Mouse (Mus musculus) cerebellum, adult 2 months (tissue): ENCODE measurements around the gene Glis3. TPM values are rescaled to one million over a fixed set of nuclear protein-coding genes. Genes with fewer than 3 reads are reported as not detected.

ENCODE experiments used
- DNase-seq, 2 experiments: peaks; one replicate each; pipeline ENCODE4 v3.0.0; 2021
- H3K27ac ChIP-seq: fragments of 200-500 bp; 2 replicates; pipeline ENCODE4 v1.5.1; 2012; ENCODE audit warnings: low read length, control low read depth, inconsistent platforms; ENCODE audit not compliant: insufficient read depth
- H3K27me3 ChIP-seq: fragments of 200-500 bp; 2 replicates; pipeline ENCODE4 v1.6.1; 2012; ENCODE audit warnings: inconsistent platforms, mild to moderate bottlenecking, low read length, moderate library complexity; ENCODE audit not compliant: control insufficient read depth, insufficient read depth
- H3K4me1 ChIP-seq: fragments of 200-500 bp; 2 replicates; pipeline ENCODE4 v1.6.1; 2011; ENCODE audit warnings: low read length; ENCODE audit not compliant: control insufficient read depth, insufficient read depth
- H3K4me3 ChIP-seq: fragments of 200-500 bp; replicated peaks from 2 replicates; pipeline ENCODE3; 2011; ENCODE audit warnings: mild to moderate bottlenecking, low read depth, low read length, control low read depth; ENCODE audit not compliant: insufficient read depth
- CTCF ChIP-seq: fragments of 200-500 bp; IDR thresholded peaks from 2 replicates; pipeline ENCODE4 v1.5.1; 2011; ENCODE audit warnings: low read depth, mild to moderate bottlenecking, control low read depth, low read length, moderate library complexity, borderline replicate concordance; ENCODE audit not compliant: insufficient read depth
- POLR2A ChIP-seq: fragments of 200-500 bp; IDR thresholded peaks from 2 replicates; pipeline ENCODE4 v1.6.1; 2011; ENCODE audit warnings: low read length, control low read depth, borderline replicate concordance; ENCODE audit not compliant: insufficient read depth
- WGBS: fragments of 180-500 bp; shearing (Covaris S2); methylation state at CpG from one replicate; pipeline ENCODE4 v1.1.7; 2018; 5-methylcytosine and 5-hydroxymethylcytosine counted together
- polyA plus RNA-seq: library from polyadenylated mRNA; depleted of rRNA; stranded (reverse); fragments of >200 nt; gene quantifications from 2 replicates; pipeline ENCODE4 v1.2.3, GENCODE M21; 2012

Gene Glis3
- polyA plus RNA-seq, 1 experiment, result 0.59 TPM

DNA sequence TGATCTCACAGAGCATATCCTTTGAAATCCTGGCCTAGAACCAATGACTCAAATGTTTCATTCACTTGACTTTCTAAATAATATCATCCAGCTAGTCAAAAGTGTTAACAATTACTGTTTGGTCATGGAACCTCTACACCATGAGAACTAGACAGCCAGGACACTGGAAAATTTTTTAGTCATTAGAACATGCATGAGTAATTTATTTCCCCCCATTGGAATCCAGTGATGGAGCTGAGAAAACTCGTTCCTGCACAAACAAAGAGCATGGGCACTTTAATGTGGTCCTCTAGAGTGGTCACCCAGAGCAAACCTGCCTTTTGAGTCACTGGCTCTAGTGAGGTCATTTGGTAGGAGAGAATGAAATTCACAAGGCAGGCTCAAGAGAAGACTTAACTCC is 55.3 kb downstream of the Glis3 start:
- Histone ChIP-seq H3K4me1 (no peaks in the 10 kb centered on the region), H3K27me3 (no peaks in the 10 kb centered on the region), H3K27ac (no peak overlapping the region), H3K4me3 (no peak overlapping the region)
- TF ChIP-seq CTCF (no peak), POLR2A (no peak)
- DNase-seq, result no peak
- WGBS, result 74% methylated on average over 1 of the region's 1 CpGs

DNA sequence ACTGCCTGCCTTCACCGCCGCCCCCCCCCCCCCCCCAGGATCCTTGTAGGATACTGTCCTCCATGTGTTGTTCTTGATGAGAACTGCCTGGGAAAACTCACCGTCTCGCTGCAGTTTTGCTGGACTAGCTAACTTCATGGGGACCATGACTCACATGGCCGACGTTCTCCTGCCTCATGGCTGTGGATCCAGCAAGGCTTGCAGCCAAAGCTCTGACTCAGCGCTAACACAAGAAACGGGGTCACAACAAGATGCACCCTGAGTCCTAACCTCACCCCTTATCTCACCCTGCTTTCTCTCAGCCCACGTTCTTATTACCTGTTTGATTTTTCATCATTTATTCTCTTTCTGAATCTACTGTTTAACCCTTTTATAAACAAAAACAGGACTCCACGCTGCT is 56.2 kb downstream of the Glis3 start:
- 61% methylated on average over 10 of the region's 10 CpGs for WGBS
- Histone ChIP-seq H3K27me3 (no peaks in the 10 kb centered on the region), H3K4me1 (no peaks in the 10 kb centered on the region), H3K27ac (no peak overlapping the region), H3K4me3 (no peak overlapping the region)
- peak in 1 of 2 experiments; percentile 10 for DNase-seq
- TF ChIP-seq CTCF (no peak), POLR2A (no peak)

DNA sequence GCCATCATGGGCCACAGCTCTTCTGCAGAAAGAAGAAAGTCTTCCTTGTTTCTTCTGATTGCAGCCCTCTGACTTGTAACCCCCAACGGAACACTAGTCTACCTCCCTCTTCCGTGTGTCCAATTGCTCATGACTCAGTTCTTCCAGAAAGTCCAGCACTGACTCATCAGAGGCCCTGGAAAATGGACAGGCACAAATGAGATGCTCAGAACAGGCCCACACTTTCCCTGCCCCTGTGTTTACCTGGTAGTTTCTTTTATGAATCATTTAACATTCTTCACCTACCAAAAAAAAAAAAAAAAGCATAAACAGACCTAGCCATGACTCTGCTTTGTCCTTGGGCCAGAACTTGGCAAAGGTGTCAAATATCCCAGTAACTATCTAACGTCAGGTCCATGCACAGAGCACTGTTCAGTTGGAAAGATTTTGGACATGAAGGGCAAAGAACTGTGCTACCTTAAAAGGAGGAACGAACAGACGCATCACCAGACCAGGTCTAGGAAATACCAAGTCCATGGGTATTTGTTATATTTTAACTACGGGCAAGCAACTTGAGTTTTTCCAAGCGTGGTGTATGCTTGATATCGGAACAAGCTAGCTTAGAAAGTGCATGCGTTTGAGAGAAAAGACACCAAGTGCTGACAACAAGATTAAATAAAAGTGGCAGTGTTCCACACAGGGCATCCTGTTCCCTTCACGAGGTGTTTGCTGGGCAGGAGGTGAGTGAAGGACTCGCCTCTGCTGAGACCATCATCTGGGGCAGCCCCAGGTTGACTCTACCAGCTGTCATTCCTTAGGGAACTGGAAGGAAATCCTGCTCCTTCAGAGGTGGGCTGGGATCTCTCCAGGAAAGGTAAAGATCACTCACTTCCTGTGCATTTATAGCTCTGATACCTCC is 58.0 kb downstream of the Glis3 start:
- TF ChIP-seq CTCF, result no peak
- no peak for TF ChIP-seq POLR2A
- Histone ChIP-seq H3K4me3 (no peak overlapping the region), H3K27me3 (no peaks in the 10 kb centered on the region), H3K4me1 (no peaks in the 10 kb centered on the region), H3K27ac (no peak overlapping the region)
- no peak for DNase-seq
- 85% methylated on average over 11 of the region's 11 CpGs for WGBS

DNA sequence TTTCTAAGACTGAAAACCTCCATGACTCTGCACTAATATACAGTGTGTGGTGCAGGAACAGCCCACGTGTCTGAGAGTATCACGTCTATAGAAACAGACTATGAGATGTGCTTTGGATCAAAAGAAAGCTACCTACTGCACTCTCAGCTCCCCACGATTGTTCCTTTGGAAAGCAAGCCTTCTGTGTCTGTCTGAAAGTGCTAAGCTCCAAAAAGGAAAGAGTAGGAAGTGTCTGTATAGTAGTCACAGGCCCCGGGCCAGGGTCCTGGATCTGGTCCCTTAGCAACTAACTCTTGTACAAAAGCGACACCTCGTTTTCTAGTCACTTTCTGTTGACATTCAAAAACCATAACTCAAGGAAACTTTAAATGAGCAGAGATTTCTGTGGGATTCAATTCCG is 62.1 kb downstream of the Glis3 start:
- H3K4me3 ChIP-seq, result no peak overlapping the region
- no peak overlapping the region for H3K27ac ChIP-seq
- no peaks in the 10 kb centered on the region for H3K27me3 ChIP-seq
- DNase-seq, result no peak
- TF ChIP-seq POLR2A (no peak), CTCF (no peak)
- 82% methylated on average over 7 of the region's 7 CpGs for WGBS
- no peaks in the 10 kb centered on the region for H3K4me1 ChIP-seq

DNA sequence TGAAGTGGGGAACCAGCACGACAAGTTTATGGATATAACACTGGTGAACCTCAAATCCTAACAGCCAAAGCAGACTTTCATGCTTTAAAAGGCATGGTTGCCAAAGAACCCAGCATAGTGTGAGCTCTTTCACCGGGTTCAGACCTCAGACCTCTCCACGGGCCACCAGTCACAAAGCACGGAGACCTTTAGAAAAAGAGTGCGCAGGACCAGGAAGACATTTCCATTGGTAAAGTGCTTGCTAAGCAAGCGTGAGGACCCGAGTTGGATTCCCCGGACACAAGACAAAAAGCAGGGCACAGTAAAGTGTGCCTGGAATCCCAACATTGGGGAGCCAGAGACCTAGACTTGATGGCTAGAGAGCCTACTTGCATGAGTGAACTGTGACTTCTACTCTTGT is 62.7 kb downstream of the Glis3 start:
- H3K27ac ChIP-seq, result no peak overlapping the region
- WGBS, result 36% methylated on average over 8 of the region's 8 CpGs

DNA sequence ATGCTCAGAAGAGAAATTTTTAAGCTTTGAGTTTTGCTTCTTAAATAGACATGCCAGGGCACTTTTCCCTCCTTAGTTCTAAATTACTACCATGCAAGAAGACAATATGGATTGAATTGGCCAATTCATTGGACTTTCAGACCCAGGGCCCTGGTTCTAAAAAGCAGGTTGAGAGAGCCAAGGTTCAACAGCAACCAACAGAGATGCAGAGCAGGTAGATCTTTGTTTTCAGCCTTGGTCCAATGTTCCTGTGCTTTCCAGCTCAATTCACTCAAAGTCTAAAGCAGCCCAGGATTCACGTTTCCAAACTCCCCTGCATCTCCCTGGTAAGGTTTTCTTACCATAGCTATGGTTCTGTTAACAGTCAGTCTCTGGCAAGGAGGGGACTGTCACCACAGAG is 63.4 kb downstream of the Glis3 start:
- no peak overlapping the region for H3K27ac ChIP-seq
- no peak for DNase-seq
- no peaks in the 10 kb centered on the region for H3K27me3 ChIP-seq
- no peak overlapping the region for H3K4me3 ChIP-seq
- TF ChIP-seq CTCF (no peak), POLR2A (no peak)
- WGBS, result 59% methylated on average over 1 of the region's 1 CpGs
- H3K4me1 ChIP-seq, result no peaks in the 10 kb centered on the region

More for the DNA sequence above, 62.7 kb downstream of the Glis3 start:
- Histone ChIP-seq H3K27me3 (no peaks in the 10 kb centered on the region), H3K4me1 (no peaks in the 10 kb centered on the region), H3K4me3 (no peak overlapping the region)
- TF ChIP-seq CTCF (no peak), POLR2A (no peak)
- DNase-seq, result no peak

DNA sequence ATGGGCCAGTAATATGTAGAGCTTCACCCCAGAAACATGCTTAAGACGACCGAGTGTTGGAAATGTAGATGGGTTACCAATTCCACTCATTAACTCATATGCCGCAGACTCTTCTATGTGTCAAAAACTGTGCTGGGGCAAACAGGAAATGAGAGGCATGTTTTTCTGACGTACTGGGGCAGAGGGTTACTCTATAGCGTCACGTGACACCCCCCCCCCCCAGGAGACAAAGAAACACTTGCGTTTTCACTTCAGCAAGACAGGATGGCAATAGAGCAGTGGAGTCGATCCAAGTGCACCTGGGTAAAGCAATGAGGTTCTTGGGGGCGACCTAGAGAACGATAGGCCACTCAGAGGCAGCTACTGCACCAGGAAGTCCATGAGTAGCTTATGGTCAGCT is 67.6 kb downstream of the Glis3 start:
- no peaks in the 10 kb centered on the region for H3K27me3 ChIP-seq
- no peak for DNase-seq
- H3K4me1 ChIP-seq, result no peaks in the 10 kb centered on the region
- no peak for TF ChIP-seq POLR2A
- no peak for TF ChIP-seq CTCF
- WGBS, result 90% methylated on average over 10 of the region's 10 CpGs
- H3K27ac ChIP-seq, result no peak overlapping the region
- H3K4me3 ChIP-seq, result no peak overlapping the region

DNA sequence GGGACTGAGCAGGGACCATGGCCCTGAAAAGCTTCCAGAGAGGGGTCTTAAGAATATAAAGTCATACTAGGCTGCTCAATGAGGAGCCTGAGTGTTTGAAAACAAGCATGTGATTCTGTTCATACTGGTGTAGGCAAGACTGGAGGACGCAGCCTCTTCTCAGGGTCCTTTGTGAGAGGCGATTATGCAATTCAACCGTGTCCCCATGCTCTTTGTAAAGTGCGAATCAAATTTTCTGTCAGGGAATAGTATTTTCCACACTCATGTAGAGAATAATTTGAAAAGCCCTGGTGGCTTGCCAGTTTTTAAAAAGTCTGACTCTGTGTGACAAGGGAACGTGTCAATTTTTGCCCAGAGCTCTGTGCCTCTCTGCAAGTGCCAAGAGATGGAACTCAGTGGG is 71.1 kb downstream of the Glis3 start:
- no peak for DNase-seq
- Histone ChIP-seq H3K27me3 (no peaks in the 10 kb centered on the region), H3K4me1 (no peaks in the 10 kb centered on the region), H3K4me3 (no peak overlapping the region), H3K27ac (no peak overlapping the region)
- WGBS, result 38% methylated on average over 5 of the region's 5 CpGs
- TF ChIP-seq POLR2A, result no peak
- TF ChIP-seq CTCF, result no peak
